Mouse (Mus musculus) stomach, adult 2 months (tissue): ENCODE data around the gene Hmga1. TPM values are rescaled to one million over a fixed set of nuclear protein-coding genes. Genes with fewer than 3 reads are reported as not detected.

ENCODE experiments used
- polyA plus RNA-seq: library from polyadenylated mRNA; depleted of rRNA; stranded (reverse); fragments of >200 nt; gene quantifications from 2 replicates; pipeline ENCODE4 v1.2.3, GENCODE M21; 2012; rRNA removed

The Hmga1 gene
- polyA plus RNA-seq = 33.4 and 65.8 TPM in 2 replicates

DNA sequence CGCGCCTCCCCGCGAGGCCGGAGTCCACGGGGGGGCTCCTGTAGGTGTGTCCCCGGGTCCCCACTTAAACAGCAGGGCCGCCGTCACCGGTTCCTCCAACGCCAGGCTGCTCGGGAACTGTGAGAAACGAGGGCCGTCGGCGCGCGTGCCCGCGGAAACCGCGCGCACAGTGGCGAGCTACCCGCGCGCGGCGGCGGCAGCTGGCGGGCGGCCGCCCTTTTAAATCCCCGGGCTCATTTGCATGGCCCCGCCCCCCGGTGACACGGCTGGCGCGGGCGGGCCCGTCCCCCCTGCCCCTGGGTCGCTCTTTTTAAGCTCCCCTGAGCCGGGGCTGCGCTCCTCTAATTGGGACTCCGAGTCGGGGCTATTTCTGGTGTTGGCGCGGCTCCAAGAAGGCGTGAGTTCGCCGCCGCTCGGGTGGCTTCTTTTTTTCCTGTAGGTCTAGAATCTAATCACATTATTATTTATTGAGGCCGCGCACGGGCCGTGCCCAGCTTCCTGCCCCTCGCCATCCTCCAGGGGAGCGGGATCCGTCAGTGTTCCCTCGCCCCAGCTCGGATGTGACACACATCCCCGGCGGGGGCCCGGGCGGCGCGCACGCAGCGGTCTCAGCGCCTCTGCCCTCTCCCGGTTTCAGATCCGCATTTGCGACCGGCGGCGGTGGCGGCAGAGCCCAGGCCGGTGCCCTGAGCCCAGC, at the start of gene Hmga1:
TSS of gene Hmga1 (plus strand) at position 183 of the 697 bp plus-strand sequence.

DNA sequence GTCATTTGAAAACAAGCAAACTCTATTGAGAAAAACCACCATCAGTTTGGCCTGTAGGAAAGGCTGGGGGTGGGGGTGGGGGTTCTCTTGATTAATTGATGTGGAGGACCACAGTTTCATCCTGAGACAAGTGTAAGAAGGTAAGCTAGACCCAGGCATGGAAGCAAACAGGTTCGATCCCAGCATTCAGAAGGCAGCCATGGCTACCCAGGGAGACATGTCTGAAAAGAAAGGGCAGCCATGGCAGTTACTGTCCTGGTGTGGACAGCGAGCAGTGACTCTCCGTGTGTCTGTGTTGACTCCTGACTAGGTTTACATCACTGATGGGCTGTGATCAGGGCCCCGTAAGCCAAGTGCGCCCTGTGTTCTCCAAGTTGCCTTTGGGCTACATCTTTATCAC, 35.0 kb upstream of the Hmga1 start, which contains the start of gene Grm4:
TSS of gene Grm4 (minus strand) at position 101 of the 400 bp plus-strand sequence.

DNA sequence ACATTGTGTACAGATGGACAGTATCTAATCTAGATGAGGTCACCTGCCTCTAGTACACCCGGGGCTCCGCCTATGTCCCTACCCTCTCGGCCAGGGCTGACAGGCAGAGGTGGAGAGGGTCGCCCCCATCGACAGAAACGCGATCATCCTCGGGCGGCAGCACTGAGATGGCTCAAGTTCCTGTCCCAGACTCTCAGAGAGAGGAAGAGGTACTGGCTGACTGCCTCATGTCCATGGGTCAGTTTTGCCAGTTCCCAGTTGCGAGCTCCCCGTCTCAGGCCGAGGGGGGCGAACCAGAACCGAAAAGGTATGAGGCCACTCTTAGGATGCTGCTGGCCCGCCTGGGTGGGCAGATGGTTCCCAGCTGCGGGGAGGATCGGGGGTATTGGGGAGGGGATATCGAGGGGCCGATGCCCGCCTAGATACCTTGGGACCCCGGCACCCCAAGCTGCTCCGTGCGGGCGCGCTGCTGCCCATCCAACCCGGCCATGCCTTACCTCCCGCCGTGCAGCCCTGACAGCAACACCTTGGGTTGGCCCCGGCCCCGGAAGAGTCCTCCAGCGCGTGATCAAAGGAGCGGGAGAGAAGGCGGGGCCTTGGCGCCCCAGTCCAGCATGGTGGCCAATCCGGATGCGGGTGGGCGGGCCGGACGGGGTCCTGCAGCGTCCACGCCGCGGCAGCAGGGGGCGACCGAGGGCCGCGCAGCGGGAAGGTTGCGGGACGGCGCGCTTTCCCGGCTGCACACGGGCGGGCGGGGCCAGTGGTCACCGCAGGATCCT, 9.1 kb downstream of the Hmga1 start, which contains the start of gene AI413582:
TSS of gene AI413582 (minus strand) at position 594 of the 779 bp plus-strand sequence.

Other genes starting within 250 kb of the Hmga1 start
- 0.21 and 0.25 TPM in 2 replicates for gene Grm4, start 35.1 kb upstream of the Hmga1 start, polyA plus RNA-seq
- gene AI413582, start 9.3 kb downstream of the Hmga1 start, polyA plus RNA-seq = 52.0 and 62.4 TPM in 2 replicates
- 27.6 and 43.0 TPM in 2 replicates for gene Nudt3, start 67.0 kb downstream of the Hmga1 start, polyA plus RNA-seq
- gene RPS10-NUDT3, start 78.7 kb downstream of the Hmga1 start, polyA plus RNA-seq = not detected in 2 replicates
- 612 and 799 TPM in 2 replicates for gene Rps10, start 80.2 kb downstream of the Hmga1 start, polyA plus RNA-seq
- 0.52 and 0.73 TPM in 2 replicates for gene Pacsin1, start 99.0 kb downstream of the Hmga1 start, polyA plus RNA-seq
- gene Spdef, start 172.5 kb downstream of the Hmga1 start, polyA plus RNA-seq = 57.1 and 112 TPM in 2 replicates